Comparison of ENCODE assay signal across 9 mouse cellular contexts in the genomic region with DNA sequence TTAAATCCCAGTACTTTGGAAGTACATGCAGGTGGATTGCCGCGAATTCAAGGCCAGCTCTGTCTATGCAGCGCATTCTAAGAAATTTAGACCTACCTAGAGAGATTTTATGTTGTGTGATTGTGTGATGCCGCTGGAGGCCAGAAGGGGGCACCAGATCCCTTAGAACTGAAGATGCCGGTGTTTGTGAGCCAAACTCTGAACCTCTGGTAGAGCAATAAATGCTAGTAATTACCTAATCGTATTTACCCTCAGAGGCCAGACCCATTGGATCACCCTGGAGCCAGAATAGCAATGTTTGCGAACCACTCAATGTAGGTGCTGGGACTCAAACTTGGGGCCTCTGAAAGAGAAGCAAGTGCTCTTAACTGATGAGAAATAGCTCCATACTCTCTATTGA. TPM values are rescaled to one million over a fixed set of nuclear protein-coding genes. Genes with fewer than 3 reads are reported as not detected.
DNase-seq lines count a peak whose midpoint lies in the region; ATAC-seq lines count a peak whose summit lies in the region.
"Had no signal": no experiment of that assay in that cellular context is flagged by ENCODE, and none has a peak within 500 bp of the region (broad histone marks: within the 10 kb centered on the region; RNA-seq: fewer than 3 reads in every experiment).

No protein-coding gene starts in this region.

- no peak overlapping the region for H3K4me3 ChIP-seq in forebrain, embryonic 10.5 days
- no peak overlapping the region for H3K4me3 ChIP-seq in forebrain, embryonic 15.5 days
- H3K4me3 ChIP-seq: limb, embryonic 15.5 days had no signal

- no peaks in the 10 kb centered on the region for H3K36me3 ChIP-seq in forebrain, embryonic 10.5 days (replicated peaks)
- no peaks in the 10 kb centered on the region for H3K36me3 ChIP-seq in forebrain, embryonic 15.5 days
- H3K36me3 ChIP-seq: limb, embryonic 15.5 days had no signal

- H3K9me3 ChIP-seq in forebrain, embryonic 10.5 days, result no peaks in the 10 kb centered on the region
- no peaks in the 10 kb centered on the region for H3K9me3 ChIP-seq in forebrain, embryonic 15.5 days
- H3K9me3 ChIP-seq: limb, embryonic 15.5 days had no signal

- no peak for ATAC-seq in forebrain, embryonic 15.5 days (replicated peaks)
- ATAC-seq in granulocyte monocyte progenitor cell, adult 5-6 weeks (replicated peaks; ENCODE audit: poor library complexity, severe bottlenecking), result peak; percentile 95

- H3K4me1 ChIP-seq in forebrain, embryonic 10.5 days, result no peaks in the 10 kb centered on the region
- no peaks in the 10 kb centered on the region for H3K4me1 ChIP-seq in forebrain, embryonic 15.5 days
- H3K4me1 ChIP-seq: limb, embryonic 15.5 days had no signal

- no peak overlapping the region for H3K9ac ChIP-seq in forebrain, embryonic 15.5 days (replicated peaks)
- H3K9ac ChIP-seq: limb, embryonic 15.5 days had no signal

- H3K27ac ChIP-seq in forebrain, embryonic 10.5 days, result no peak overlapping the region
- no peak overlapping the region for H3K27ac ChIP-seq in forebrain, embryonic 15.5 days (replicated peaks)
- H3K27ac ChIP-seq: limb, embryonic 15.5 days had no signal

- WGBS in forebrain, embryonic 10.5 days, result 29% methylated on average over 7 of the region's 7 CpGs
- 22% methylated on average over 7 of the region's 7 CpGs for WGBS in forebrain, embryonic 15.5 days

- peak; percentile 61 for DNase-seq in forebrain, embryonic 10.5 days (ENCODE audit: extremely low spot score, low spot score)
- DNase-seq in R1 (ENCODE audit: low read depth, low spot score), result peak; percentile 81
- peak; percentile 76 to 84 for DNase-seq in cerebellum, postnatal 25 days
- peak; percentile 76 to 82 for DNase-seq in layer of hippocampus, postnatal 10 days (ENCODE audit: low spot score in 2 of 2)
- peak; percentile 74 to 85 for DNase-seq in lung, postnatal 4 days
- peak; percentile 62 for DNase-seq in spleen, adult 12 weeks (ENCODE audit: low spot score)

- H3K27me3 ChIP-seq in forebrain, embryonic 10.5 days (ENCODE audit: poor library complexity, severe bottlenecking), result no peaks in the 10 kb centered on the region
- no peaks in the 10 kb centered on the region for H3K27me3 ChIP-seq in forebrain, embryonic 15.5 days
- H3K27me3 ChIP-seq: limb, embryonic 15.5 days had no signal

- no peak overlapping the region for H3K4me2 ChIP-seq in forebrain, embryonic 15.5 days (replicated peaks)
- H3K4me2 ChIP-seq: limb, embryonic 15.5 days had no signal

RNA-seq across cellular contexts. Expression of gene Vamp8, which starts 11.4 kb away (rescaled TPM):
- polyA plus RNA-seq in forebrain, embryonic 10.5 days (2016; fragmentation: Nextera tagmentation; extraction: Ambion mirVana), result 35.9 and 40.5 TPM in 2 replicates
- polyA plus RNA-seq in forebrain, embryonic 15.5 days (2015; fragmentation: Nextera tagmentation; extraction: Ambion mirVana), result 14.5 and 15.0 TPM in 2 replicates
- 239 and 250 TPM in 2 replicates for total RNA-seq in granulocyte monocyte progenitor cell, adult 5-6 weeks (2014; fragmentation: Nextera tagmentation)
- 347 and 437 TPM in 2 replicates for total RNA-seq in granulocyte monocyte progenitor cell, adult 5-6 weeks (2017)
- 10 to 100 TPM; 11.1 to 13.8 TPM for total RNA-seq in layer of hippocampus, postnatal 10 days (2021)

RNA-seq across cellular contexts. Expression of gene Ggcx, which starts 12.2 kb away (rescaled TPM):
- polyA plus RNA-seq in forebrain, embryonic 10.5 days (2016; fragmentation: Nextera tagmentation; extraction: Ambion mirVana), result 16.8 and 19.0 TPM in 2 replicates
- polyA plus RNA-seq in forebrain, embryonic 15.5 days (2015; fragmentation: Nextera tagmentation; extraction: Ambion mirVana), result 14.0 and 16.5 TPM in 2 replicates
- 7.9 and 8.8 TPM in 2 replicates for total RNA-seq in granulocyte monocyte progenitor cell, adult 5-6 weeks (2014; fragmentation: Nextera tagmentation)
- total RNA-seq in granulocyte monocyte progenitor cell, adult 5-6 weeks (2017), result 9.6 and 19.7 TPM in 2 replicates
- total RNA-seq in layer of hippocampus, postnatal 10 days (2021), result 10 to 100 TPM; 20.3 to 20.5 TPM

RNA-seq across cellular contexts. Expression of gene Vamp5, which starts 21.6 kb away (rescaled TPM):
- polyA plus RNA-seq in forebrain, embryonic 10.5 days (2016; fragmentation: Nextera tagmentation; extraction: Ambion mirVana), result 12.6 and 13.0 TPM in 2 replicates
- 8.9 and 9.4 TPM in 2 replicates for polyA plus RNA-seq in forebrain, embryonic 15.5 days (2015; fragmentation: Nextera tagmentation; extraction: Ambion mirVana)
- 12.4 and 43.7 TPM in 2 replicates for total RNA-seq in granulocyte monocyte progenitor cell, adult 5-6 weeks (2014; fragmentation: Nextera tagmentation)
- 8.6 and 16.5 TPM in 2 replicates for total RNA-seq in granulocyte monocyte progenitor cell, adult 5-6 weeks (2017)
- 1 to 10 TPM; 4.2 to 4.6 TPM for total RNA-seq in layer of hippocampus, postnatal 10 days (2021)

RNA-seq across cellular contexts. Expression of gene Rnf181, which starts 35.1 kb away (rescaled TPM):
- polyA plus RNA-seq in forebrain, embryonic 10.5 days (2016; fragmentation: Nextera tagmentation; extraction: Ambion mirVana), result 108 and 111 TPM in 2 replicates
- polyA plus RNA-seq in forebrain, embryonic 15.5 days (2015; fragmentation: Nextera tagmentation; extraction: Ambion mirVana), result 126 and 130 TPM in 2 replicates
- total RNA-seq in granulocyte monocyte progenitor cell, adult 5-6 weeks (2014; fragmentation: Nextera tagmentation), result 81.5 and 83.1 TPM in 2 replicates
- total RNA-seq in granulocyte monocyte progenitor cell, adult 5-6 weeks (2017), result 48.6 and 54.3 TPM in 2 replicates
- total RNA-seq in layer of hippocampus, postnatal 10 days (2021), result 10 to 100 TPM; 69.4 to 71.1 TPM

RNA-seq across cellular contexts. Expression of gene Mat2a, which starts 37.5 kb away (rescaled TPM):
- polyA plus RNA-seq in forebrain, embryonic 10.5 days (2016; fragmentation: Nextera tagmentation; extraction: Ambion mirVana), result 490 and 511 TPM in 2 replicates
- polyA plus RNA-seq in forebrain, embryonic 15.5 days (2015; fragmentation: Nextera tagmentation; extraction: Ambion mirVana), result 359 and 376 TPM in 2 replicates
- 387 and 444 TPM in 2 replicates for total RNA-seq in granulocyte monocyte progenitor cell, adult 5-6 weeks (2014; fragmentation: Nextera tagmentation)
- 211 and 247 TPM in 2 replicates for total RNA-seq in granulocyte monocyte progenitor cell, adult 5-6 weeks (2017)
- 100 to 1,000 TPM; 173 to 191 TPM for total RNA-seq in layer of hippocampus, postnatal 10 days (2021)

Comparison
In these comparisons a context has a peak if more than half of its experiments do, and no peak if none do; other contexts are left out.
1. RNA of gene Vamp8, which starts 11.4 kb away (total RNA-seq): 239 to 437 TPM in granulocyte monocyte progenitor cell, adult 5-6 weeks; 11.1 to 13.8 TPM in layer of hippocampus, postnatal 10 days; every median in the first group is over 10 times any median in the second.
2. Peak in every context shown above with its lines, with median percentiles within 50 percentile points of each other: DNase-seq.